Mouse (Mus musculus): ENCODE results near the gene Pgam2.

Gene Pgam2

DNA sequence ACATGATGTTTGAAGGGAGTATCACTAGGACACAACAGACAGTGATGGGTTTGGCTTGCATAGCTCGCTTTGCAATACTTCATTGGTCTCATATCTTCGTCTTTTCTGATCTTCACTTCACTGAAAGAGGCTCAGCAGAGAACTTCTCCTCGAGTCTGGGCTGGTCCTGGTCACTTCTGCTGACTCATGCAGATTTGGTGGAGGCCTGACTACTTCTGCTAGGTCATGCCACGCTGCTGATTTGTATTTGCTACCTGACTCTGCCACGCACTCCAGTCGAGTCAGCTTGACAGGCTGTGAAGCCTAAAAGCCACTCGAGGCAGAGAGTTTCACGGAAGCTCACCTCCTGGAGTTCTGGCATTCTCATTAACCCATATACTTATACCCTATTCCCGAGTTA, 4.4 kb upstream of the Pgam2 start:
- DNase-seq (ENCODE audit: low spot score in 2 of 2), result no peak

GRCm38 (mm10) chr11:5805711-5806110, 2.2 kb upstream of the Pgam2 start:
- no peak for DNase-seq (ENCODE audit: low spot score in 2 of 2)

- DNase-seq (ENCODE audit: low spot score in 2 of 2), result no peak
Measured at GRCm38 (mm10) chr11:5804174-5804573, 641 bp upstream of the Pgam2 start.

GRCm38 (mm10) chr11:5802457-5803217, 896 bp downstream of the Pgam2 start:
- DNase-seq (ENCODE audit: low spot score in 2 of 2), result no peak

DNA sequence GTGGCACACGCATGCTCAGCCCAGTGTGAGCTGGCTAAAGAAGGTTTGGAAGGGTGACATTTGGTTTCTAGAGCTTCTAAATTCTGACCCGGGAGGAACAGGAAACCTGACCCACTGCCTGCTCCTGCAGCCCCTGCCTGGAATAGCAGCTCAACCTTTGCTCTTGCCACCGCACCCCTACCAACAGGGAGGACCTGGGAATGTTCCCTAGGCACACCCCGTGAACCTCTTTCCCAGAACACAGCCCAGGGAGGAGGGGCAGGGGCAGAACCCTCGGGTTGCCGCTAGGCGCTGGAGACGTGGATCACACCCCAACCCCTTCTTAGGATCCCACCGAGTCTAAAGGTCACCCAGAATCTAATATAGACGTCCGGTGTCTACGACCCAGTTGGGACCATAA, 1.5 kb downstream of the Pgam2 start:
- no peak for DNase-seq (ENCODE audit: low spot score in 2 of 2)

DNA sequence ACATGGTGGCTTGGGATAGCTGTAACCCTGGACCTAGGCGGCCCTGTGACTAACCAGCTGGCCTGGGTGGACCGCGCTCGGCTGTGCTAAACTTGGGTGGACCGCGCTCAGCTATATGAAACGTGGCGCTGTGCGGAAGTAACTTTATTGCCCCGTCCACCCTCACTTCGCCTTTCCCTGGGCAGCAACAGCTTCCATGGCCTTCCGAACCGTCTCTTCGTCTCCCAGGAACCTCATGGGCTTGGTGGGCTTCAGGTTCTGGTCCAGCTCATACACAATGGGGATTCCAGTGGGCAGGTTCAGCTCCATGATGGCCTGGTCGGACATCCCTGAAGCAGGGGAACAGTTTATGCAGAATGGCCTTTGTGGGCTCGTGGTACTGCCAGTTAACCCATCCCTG, 2.0 kb downstream of the Pgam2 start:
- no peak for DNase-seq (ENCODE audit: low spot score in 2 of 2)

DNA sequence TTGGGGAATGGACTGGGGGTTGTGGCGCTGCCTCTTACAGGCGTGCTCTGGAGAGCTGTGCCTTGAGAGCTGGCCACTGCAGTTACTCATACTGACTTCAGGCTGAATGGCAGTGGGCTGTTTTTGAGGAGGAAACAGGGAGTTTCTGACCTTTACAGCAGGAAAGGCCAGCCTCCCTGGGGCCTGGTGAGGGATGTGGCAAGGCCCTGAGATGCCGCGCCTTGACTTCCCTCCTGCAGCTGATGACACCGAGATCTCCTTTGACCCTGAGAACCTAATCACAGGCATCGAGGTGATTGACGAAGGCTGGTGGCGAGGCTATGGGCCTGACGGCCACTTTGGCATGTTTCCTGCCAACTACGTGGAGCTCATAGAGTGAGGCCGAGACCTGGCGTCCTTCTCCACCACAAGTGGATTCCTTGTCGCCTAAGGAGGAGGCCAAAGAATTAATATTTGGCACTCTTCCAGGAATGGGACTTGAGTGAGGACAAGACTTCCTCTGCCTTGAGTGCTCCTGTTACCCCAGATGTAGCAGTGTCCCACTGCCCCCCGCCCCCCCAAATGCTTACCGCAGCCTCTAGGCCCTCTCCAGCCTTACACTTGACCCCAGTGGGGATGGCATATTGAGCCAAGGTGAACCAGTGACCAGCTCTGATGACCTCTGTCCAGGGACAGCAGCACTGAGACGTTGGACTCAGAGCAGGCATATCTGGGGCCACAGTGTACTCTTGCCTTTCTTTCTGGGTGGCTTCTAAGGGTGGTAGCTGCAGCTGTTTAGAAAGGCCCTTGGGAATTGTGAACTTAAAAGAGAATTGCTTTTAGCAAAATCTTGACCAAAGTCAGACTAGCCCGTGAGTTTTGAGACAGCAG, 3.7 kb downstream of the Pgam2 start:
- DNase-seq (ENCODE audit: low spot score in 2 of 2), result no peak

DNA sequence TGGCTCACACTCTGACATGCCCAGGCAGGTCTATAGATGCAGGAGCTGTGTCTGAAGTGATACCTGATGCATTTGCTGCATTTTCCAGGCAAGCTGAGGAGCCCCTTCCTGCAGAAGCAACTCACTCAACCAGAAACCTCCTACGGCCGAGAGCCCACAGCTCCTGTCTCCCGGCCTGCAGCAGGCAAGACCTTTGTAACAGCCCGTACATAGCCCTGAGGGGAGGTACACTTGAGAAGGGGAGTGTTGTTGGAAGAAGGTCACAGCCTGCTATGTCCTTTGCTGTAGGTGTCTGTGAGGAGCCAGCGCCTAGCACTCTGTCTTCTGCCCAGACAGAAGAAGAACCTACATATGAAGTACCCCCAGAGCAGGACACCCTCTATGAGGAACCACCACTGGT, 5.6 kb downstream of the Pgam2 start:
- no peak for DNase-seq (ENCODE audit: low spot score in 2 of 2)

- no peak for DNase-seq (ENCODE audit: low spot score in 2 of 2)
Measured at GRCm38 (mm10) chr11:5797371-5797770, 6.2 kb downstream of the Pgam2 start.

- no peak for DNase-seq (ENCODE audit: low spot score in 2 of 2)
Measured at GRCm38 (mm10) chr11:5796939-5797338, 6.6 kb downstream of the Pgam2 start.

GRCm38 (mm10) chr11:5795706-5796105, 7.8 kb downstream of the Pgam2 start:
- no peak for DNase-seq (ENCODE audit: low spot score in 2 of 2)

DNA sequence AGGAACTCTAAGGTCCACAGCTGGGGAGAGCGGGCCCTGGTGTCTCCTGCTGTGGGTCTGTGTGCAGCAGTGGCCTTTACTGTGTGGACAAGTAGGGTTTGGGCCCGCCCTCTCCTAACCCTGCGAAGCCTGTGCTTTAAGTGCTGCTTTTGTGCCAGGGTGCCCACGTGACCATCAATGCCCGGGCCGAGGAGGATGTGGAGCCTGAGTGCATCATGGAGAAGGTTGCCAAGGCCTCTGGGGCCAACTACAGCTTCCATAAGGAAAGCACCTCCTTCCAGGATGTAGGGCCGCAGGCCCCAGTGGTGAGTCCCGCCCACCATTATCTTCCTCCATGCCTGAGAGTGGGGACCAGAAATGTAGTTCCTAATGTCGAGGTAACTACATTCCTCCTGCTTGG, 8.2 kb downstream of the Pgam2 start:
- DNase-seq (ENCODE audit: low spot score in 2 of 2), result no peak

DNA sequence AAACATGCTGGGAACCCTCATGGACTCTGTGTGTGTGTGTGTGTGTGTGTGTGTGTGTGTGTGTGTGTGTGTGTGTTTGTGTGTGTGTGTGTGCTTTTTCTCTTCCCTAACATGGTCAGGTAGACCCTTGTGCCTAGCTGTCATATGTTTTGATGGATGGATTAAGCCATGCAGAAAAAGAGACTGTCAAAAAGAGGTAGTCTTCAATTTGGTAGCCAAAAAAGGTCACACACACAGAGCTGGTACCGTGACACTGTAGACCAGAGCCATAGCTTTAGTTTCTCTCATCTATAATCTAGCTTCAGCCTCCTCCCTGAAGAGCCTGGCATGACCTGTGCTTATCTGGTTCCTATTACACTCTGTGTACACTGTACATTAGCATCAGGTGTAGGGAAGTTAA, 13.1 kb downstream of the Pgam2 start:
- DNase-seq (ENCODE audit: low spot score in 2 of 2), result no peak

- DNase-seq (ENCODE audit: low spot score in 2 of 2), result peak in 1 of 2 experiments; percentile 59
Measured at GRCm38 (mm10) chr11:5789754-5790333, 13.7 kb downstream of the Pgam2 start.

- DNase-seq (ENCODE audit: low spot score in 2 of 2), result peak; percentile 38 to 45
Measured at GRCm38 (mm10) chr11:5789071-5789753, 14.3 kb downstream of the Pgam2 start.

DNA sequence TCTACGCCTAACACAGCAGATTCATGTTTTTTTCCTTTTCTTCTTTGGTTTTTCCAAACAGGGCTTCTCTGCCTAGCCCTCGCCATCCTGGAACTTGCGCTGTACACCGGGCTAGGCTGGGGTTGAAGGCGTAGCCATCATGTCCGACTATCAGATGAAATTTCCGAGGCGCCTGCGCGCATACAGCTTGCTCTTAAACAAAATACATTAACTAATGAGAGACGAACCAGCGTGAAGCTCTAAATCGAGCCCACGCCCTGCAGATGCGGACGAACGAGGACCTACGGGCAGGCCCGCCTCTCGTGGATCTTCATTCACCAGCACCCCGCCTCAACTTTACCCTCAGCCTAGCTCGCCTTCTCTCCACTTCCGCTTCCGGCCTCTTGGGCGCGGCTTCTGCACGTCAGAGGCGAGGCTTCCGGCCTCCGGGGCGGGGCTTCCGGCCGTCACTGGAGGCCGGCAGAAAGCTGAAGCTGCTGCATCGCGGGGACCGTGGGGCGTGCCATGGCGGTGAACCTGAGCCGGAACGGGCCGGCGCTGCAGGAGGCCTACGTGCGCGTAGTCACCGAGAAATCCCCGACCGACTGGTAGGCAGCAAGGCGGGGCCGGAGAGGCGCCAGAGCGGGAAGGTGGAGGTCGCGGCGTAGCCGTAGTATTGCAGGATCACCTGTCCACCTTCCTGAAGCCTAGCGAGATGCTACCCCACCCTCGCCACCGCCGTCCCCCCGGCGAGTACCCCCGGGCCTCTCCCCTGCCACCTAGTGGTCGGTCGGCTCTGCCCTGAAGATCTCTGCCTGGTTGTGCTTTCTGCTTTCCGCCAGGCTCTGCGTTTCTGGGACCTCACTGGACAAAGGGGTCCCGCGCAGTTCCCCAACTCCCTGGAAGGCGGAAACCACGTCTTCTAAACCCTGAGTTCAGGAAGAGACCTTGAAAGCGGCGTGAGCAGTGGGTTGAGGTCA, 15.2 kb downstream of the Pgam2 start, which contains the start of gene Dbnl:
Dbnl (plus strand) TSS at position 433 of the 959 bp plus-strand sequence.
- peak; percentile 98 for DNase-seq (ENCODE audit: low spot score in 2 of 2)

DNA sequence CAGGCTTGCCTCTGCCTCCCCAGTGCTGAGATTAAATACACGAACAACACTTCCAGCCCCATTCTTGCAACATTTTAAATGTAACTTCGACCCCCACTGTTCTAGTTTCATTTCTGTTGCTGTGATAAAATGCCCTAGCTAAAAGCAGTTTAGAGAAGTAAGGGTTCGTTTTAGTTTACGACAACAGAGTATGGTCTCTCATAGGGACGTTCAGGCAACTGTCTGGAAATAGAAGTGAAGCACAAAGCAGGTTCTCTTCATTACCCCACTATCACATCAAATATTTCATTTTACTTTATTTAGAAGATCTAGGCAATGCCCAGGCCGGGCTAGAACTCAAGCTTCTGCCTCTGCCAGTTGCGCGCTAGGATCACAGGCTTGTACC, 15.9 kb downstream of the Pgam2 start:
- DNase-seq (ENCODE audit: low spot score in 2 of 2), result no peak

DNA sequence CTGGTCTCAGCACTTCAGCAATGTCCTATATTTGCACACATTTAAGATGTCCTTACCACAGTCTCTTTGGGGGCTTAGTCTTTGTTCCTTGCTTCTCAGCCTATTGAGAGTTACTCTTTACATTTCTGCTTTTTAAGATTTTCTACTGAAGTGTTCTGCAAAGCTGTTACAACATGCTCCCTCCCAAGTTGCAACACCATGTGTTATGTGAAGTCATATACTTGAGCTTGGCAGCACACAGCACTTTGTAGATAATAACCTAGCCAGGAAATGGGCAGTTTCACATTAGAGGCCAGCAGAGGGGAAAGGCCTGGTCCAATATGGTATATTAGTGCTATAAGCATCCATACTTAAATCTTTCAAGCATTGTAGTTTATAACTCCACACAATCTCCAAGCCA, 17.8 kb downstream of the Pgam2 start:
- DNase-seq (ENCODE audit: low spot score in 2 of 2), result no peak

- DNase-seq (ENCODE audit: low spot score in 2 of 2), result no peak
Measured at GRCm38 (mm10) chr11:5782199-5782944, 21.2 kb downstream of the Pgam2 start.

GRCm38 (mm10) chr11:5780035-5780499, 23.5 kb downstream of the Pgam2 start:
- DNase-seq (ENCODE audit: low spot score in 2 of 2), result no peak

All from natural killer cell, adult 2 months (primary cell).